Mouse (Mus musculus) CD4-positive, CD25-positive, alpha-beta regulatory T cell (primary cell): ENCODE results near the gene 4921509C19Rik. TPM values are rescaled to one million over a fixed set of nuclear protein-coding genes. Genes with fewer than 3 reads are reported as not detected.

Experiments used
- polyA plus RNA-seq: library from polyadenylated mRNA; unstranded; fragments of 100-300 nt; shearing (Covaris generic); gene quantifications from one replicate; pipeline ENCODE4 v1.2.1, GENCODE M21; 2017

Gene 4921509C19Rik
- polyA plus RNA-seq = not detected

GRCm38 (mm10) chr2:151476053-151476452 is at the start of gene 4921509C19Rik:
Gene 4921509C19Rik, minus strand, starts transcription at chr2:151476153.

GRCm38 (mm10) chr2:151494035-151494803 is 18.3 kb upstream of the 4921509C19Rik start, which contains the start of gene Nsfl1c:
Gene Nsfl1c, plus strand, starts transcription at chr2:151494182.

Other genes with a start within 250 kb of the 4921509C19Rik start
- 161 TPM for gene Nsfl1c, start 18.0 kb upstream of the 4921509C19Rik start, polyA plus RNA-seq
- gene Fkbp1a, start 66.3 kb upstream of the 4921509C19Rik start, polyA plus RNA-seq = 322 TPM
- gene Sdcbp2, start 96.5 kb upstream of the 4921509C19Rik start, polyA plus RNA-seq = 45.4 TPM
- gene Snph, start 156.4 kb upstream of the 4921509C19Rik start, polyA plus RNA-seq = not detected
- not detected for gene Rad21l, start 192.4 kb upstream of the 4921509C19Rik start, polyA plus RNA-seq
- gene Tmem74b, start 225.9 kb upstream of the 4921509C19Rik start, polyA plus RNA-seq = not detected